Mouse (Mus musculus) stomach, postnatal 0 days (tissue): ENCODE results near the gene Alpk1. TPM values are rescaled to one million over a fixed set of nuclear protein-coding genes. Genes with fewer than 3 reads are reported as not detected.

Experiments
- ATAC-seq: fragments of 200-750 bp; cut with Nextera tagmentation; 2 replicates; pipeline ENCODE4 v1.8.0; 2017; ENCODE audit not compliant: low FRiP score, low TSS enrichment
- DNase-seq: peaks from one replicate; pipeline ENCODE4 v3.0.0-alpha.2; 2016; ENCODE audit warnings: low spot score
- H3K27ac ChIP-seq: fragments of 300-500 bp; sonication (generic); replicated peaks from 2 replicates; pipeline ENCODE4 v1.5.1; 2014; ENCODE audit warnings: mild to moderate bottlenecking, control low read depth
- H3K27me3 ChIP-seq: fragments of 300-500 bp; sonication (generic); 2 replicates; pipeline ENCODE4 v1.6.1; 2014; ENCODE audit warnings: low read length; ENCODE audit not compliant: control insufficient read depth, insufficient read depth
- H3K36me3 ChIP-seq: fragments of 300-500 bp; sonication (generic); 2 replicates; pipeline ENCODE4 v1.6.1; 2014; ENCODE audit warnings: low read length, mixed read lengths; ENCODE audit not compliant: control insufficient read depth, insufficient read depth
- H3K4me1 ChIP-seq: fragments of 300-500 bp; sonication (generic); replicated peaks from 2 replicates; pipeline ENCODE4 v1.6.1; 2014; ENCODE audit warnings: antibody characterized with exemption; ENCODE audit not compliant: control insufficient read depth, insufficient read depth
- H3K4me2 ChIP-seq: fragments of 300-500 bp; sonication (generic); replicated peaks from 2 replicates; pipeline ENCODE4 v1.6.1; 2014; ENCODE audit warnings: low read depth, mild to moderate bottlenecking, control low read depth, moderate library complexity
- H3K4me3 ChIP-seq: fragments of 300-500 bp; sonication (generic); 2 replicates; pipeline ENCODE4 v1.5.1; 2014; ENCODE audit warnings: low read depth, low read length, control low read depth
- H3K9ac ChIP-seq: fragments of 300-500 bp; sonication (generic); 2 replicates; pipeline ENCODE4 v1.6.1; 2014; ENCODE audit warnings: mild to moderate bottlenecking, low read length, control low read depth, mixed read lengths
- H3K9me3 ChIP-seq: fragments of 300-500 bp; sonication (generic); 2 replicates; pipeline ENCODE4 v1.6.1; 2016; ENCODE audit warnings: low read length; ENCODE audit not compliant: control insufficient read depth
- CTCF ChIP-seq: IDR thresholded peaks from 2 replicates; pipeline ENCODE4 v1.5.1; 2016; ENCODE audit warnings: antibody characterized with exemption, low read depth, mild to moderate bottlenecking, moderate library complexity
- EP300 ChIP-seq: optimal IDR thresholded peaks from 2 replicates; pipeline ENCODE3; 2016; ENCODE audit warnings: antibody characterized with exemption
- WGBS: fragments of 180-500 bp; shearing (Covaris S2); extraction: QIAGEN DNeasy Blood & Tissue Kit; methylation state at CpG from one replicate; pipeline ENCODE4 v1.1.7; 2014; 5-methylcytosine and 5-hydroxymethylcytosine counted together
- polyA plus RNA-seq: library from polyadenylated mRNA; unstranded; fragments of >200 nt; fragmentation: Nextera tagmentation; extraction: Ambion mirVana; gene quantifications from 2 replicates; pipeline ENCODE4 v1.2.1, GENCODE M21; 2015

The Alpk1 gene
- polyA plus RNA-seq, 1 experiment from 2014 or later, result 1.5 TPM

DNA sequence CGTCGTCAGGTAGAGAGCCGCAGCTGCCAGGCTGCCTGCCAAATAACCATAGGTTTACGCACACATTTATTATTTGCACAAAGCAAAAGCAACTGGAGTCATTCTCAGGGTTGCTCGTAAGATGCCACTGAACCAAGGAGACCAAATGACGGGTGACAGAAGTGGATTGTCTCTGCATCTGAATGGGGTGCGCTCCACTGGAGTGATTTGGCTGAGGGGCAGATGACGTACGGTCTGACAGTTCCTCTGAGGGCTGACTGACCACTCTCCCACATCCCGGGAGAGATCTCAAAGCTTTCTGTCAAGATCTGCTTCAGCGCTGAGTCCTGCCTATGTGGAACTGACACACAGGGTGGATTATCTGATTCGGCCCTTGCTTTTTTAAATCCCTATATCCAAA lies 24.7 kb upstream of the Alpk1 start:
- Histone ChIP-seq H3K36me3 (peaks cover 2% of the 10 kb centered on the region; the same call in 1 of the 2 replicates), H3K9me3 (no peaks in the 10 kb centered on the region), H3K4me1 (no peaks in the 10 kb centered on the region), H3K27ac (no peak overlapping the region), H3K4me3 (no peak overlapping the region), H3K9ac (no peak overlapping the region), H3K4me2 (no peak overlapping the region), H3K27me3 (no peaks in the 10 kb centered on the region)
- no peak for TF ChIP-seq CTCF
- TF ChIP-seq EP300, result no peak
- DNase-seq (no peak), ATAC-seq (0 out of 2 replicates have a peak, but pooled peaks have one; percentile 32)
- WGBS, result 77% methylated on average over 12 of the region's 12 CpGs

GRCm38 (mm10) chr3:127804439-127804838 lies 24.1 kb upstream of the Alpk1 start:
- Histone ChIP-seq H3K9ac (no peak overlapping the region), H3K36me3 (peaks cover 2% of the 10 kb centered on the region; the same call in 1 of the 2 replicates), H3K27me3 (no peaks in the 10 kb centered on the region), H3K4me1 (no peaks in the 10 kb centered on the region), H3K27ac (no peak overlapping the region), H3K9me3 (no peaks in the 10 kb centered on the region), H3K4me2 (no peak overlapping the region), H3K4me3 (no peak overlapping the region)
- 87% methylated on average over 4 of the region's 4 CpGs for WGBS
- no peak for ATAC-seq
- no peak for DNase-seq
- TF ChIP-seq CTCF (no peak), EP300 (no peak)

DNA sequence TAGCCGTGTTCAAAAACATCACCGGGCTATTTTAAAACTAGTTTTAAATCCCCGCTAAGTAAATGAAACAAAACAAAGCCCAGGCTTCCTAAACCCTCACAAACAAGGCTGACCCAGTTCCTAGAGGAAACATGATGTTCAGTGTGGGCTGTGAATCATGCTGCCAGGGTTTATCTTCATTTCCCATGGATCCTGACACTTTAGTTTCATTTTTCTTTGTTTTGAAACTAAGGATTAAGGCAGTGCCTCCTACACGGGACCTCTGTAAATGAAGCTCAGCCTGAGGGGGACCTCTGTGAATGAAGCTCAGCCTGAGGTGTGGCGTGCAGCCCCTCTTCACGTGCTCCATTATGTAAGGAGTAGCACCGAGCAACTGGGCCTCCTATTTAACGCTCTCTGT lies 22.5 kb upstream of the Alpk1 start:
- Histone ChIP-seq H3K9ac (peak overlapping the region; percentile 31), H3K4me2 (no peak overlapping the region), H3K36me3 (no peaks in the 10 kb centered on the region), H3K4me3 (no peak overlapping the region), H3K9me3 (no peaks in the 10 kb centered on the region), H3K27me3 (no peaks in the 10 kb centered on the region), H3K27ac (no peak overlapping the region), H3K4me1 (no peaks in the 10 kb centered on the region)
- WGBS, result 26% methylated on average over 8 of the region's 8 CpGs
- DNase-seq (no peak), ATAC-seq (no peak)
- no peak for TF ChIP-seq CTCF
- TF ChIP-seq EP300, result no peak

DNA sequence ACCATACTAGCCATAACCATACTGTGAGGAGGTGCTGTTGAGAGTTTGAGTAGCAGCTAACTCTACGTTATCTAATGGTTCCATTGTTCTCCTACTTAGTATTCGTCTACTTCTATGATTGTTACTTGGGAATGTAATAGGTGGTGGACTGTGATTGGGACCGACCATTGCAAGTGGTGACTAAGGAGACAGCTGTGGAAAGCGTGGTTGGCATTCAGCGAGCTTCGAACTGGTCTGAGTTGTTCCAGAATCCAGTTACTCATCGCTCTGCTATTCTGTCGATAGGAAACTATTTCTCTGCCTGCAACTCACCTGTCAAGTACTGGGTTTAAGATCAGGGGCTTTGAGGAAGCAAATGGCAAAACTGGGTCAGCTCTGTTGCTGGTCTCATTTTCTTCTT lies 20.8 kb upstream of the Alpk1 start:
- Histone ChIP-seq H3K9me3 (no peaks in the 10 kb centered on the region), H3K36me3 (no peaks in the 10 kb centered on the region), H3K4me3 (no peak overlapping the region), H3K9ac (no peak overlapping the region), H3K27me3 (no peaks in the 10 kb centered on the region), H3K4me1 (no peaks in the 10 kb centered on the region), H3K4me2 (no peak overlapping the region), H3K27ac (no peak overlapping the region)
- DNase-seq (no peak), ATAC-seq (no peak)
- 88% methylated on average over 8 of the region's 8 CpGs for WGBS
- TF ChIP-seq EP300 (no peak), CTCF (no peak)

DNA sequence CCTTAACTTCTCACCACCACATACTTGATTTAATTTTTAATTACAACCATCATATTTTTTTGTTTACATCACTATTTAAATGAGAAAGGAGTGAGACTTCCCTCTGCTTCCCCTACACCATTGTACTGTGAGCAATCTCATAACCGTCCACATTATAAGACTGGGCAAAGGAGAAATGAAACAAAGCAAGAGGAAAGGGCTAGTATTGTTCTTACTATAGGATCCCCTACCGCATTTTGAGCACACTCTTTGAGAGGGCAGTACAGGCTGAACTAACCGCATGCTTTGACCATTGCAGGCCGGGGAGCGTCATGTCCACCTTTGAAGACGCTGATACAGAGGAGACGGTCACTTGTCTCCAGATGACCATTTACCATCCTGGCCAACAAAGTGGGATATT lies 15.9 kb upstream of the Alpk1 start:
- Histone ChIP-seq H3K9me3 (no peaks in the 10 kb centered on the region), H3K4me3 (no peak overlapping the region), H3K4me2 (no peak overlapping the region), H3K4me1 (no peaks in the 10 kb centered on the region), H3K9ac (no peak overlapping the region), H3K36me3 (no peaks in the 10 kb centered on the region), H3K27ac (no peak overlapping the region), H3K27me3 (no peaks in the 10 kb centered on the region)
- 96% methylated on average over 7 of the region's 7 CpGs for WGBS
- no peak for DNase-seq
- TF ChIP-seq CTCF (no peak), EP300 (no peak)
- ATAC-seq, result no peak

GRCm38 (mm10) chr3:127795762-127796161 lies 15.4 kb upstream of the Alpk1 start:
- H3K4me2 ChIP-seq, result no peak overlapping the region
- no peak overlapping the region for H3K27ac ChIP-seq
- 94% methylated on average over 3 of the region's 3 CpGs for WGBS
- H3K9ac ChIP-seq, result no peak overlapping the region
- no peaks in the 10 kb centered on the region for H3K36me3 ChIP-seq
- H3K27me3 ChIP-seq, result no peaks in the 10 kb centered on the region
- no peak overlapping the region for H3K4me3 ChIP-seq
- TF ChIP-seq CTCF, result peak; percentile 41
- TF ChIP-seq EP300, result no peak
- H3K9me3 ChIP-seq, result no peaks in the 10 kb centered on the region
- no peaks in the 10 kb centered on the region; the same call in 1 of the 2 replicates for H3K4me1 ChIP-seq
- no peak for ATAC-seq
- DNase-seq, result no peak
